Mouse (Mus musculus) embryonic fibroblast, embryonic 13.5 days (primary cell): Measurements from ENCODE around the gene Scamp2.

Source experiments
- CTCF ChIP-seq: IDR thresholded peaks from 2 replicates; pipeline ENCODE4 v1.5.1; 2011; ENCODE audit warnings: mild to moderate bottlenecking, control low read depth, low read length, moderate library complexity, borderline replicate concordance; ENCODE audit not compliant: insufficient read depth
- POLR2A ChIP-seq: IDR thresholded peaks from 2 replicates; pipeline ENCODE4 v1.6.1; 2011; ENCODE audit warnings: low read depth, mild to moderate bottlenecking, control low read depth, low read length, moderate library complexity

GRCm38 (mm10) chr9:57520375-57521055, 40.2 kb upstream of the Scamp2 start:
- TF ChIP-seq CTCF = no peak
- TF ChIP-seq POLR2A = no peak
